Mouse (Mus musculus) neural tube, embryonic 14.5 days (tissue): ENCODE results near the gene Cbfb. TPM values are rescaled to one million over a fixed set of nuclear protein-coding genes. Genes with fewer than 3 reads are reported as not detected.

ENCODE experiments used
- ATAC-seq: fragments of 200-750 bp; cut with Nextera tagmentation; 2 replicates; pipeline ENCODE4 v1.8.0; 2017; ENCODE audit warnings: low read depth, mild to moderate bottlenecking, moderate TSS enrichment, moderate library complexity
- H3K27ac ChIP-seq: fragments of 300-500 bp; sonication (generic); 2 replicates; pipeline ENCODE4 v1.5.1; 2014; ENCODE audit warnings: low read depth, mild to moderate bottlenecking, control low read depth, low read length, moderate library complexity, mixed read lengths
- H3K27me3 ChIP-seq: fragments of 300-500 bp; sonication (generic); 2 replicates; pipeline ENCODE4 v1.6.1; 2014; ENCODE audit warnings: low read length; ENCODE audit not compliant: control insufficient read depth, insufficient read depth
- H3K36me3 ChIP-seq: fragments of 300-500 bp; sonication (generic); 2 replicates; pipeline ENCODE4 v1.6.1; 2014; ENCODE audit warnings: low read length, mixed read lengths; ENCODE audit not compliant: control insufficient read depth, insufficient read depth
- H3K4me1 ChIP-seq: fragments of 300-500 bp; sonication (generic); 2 replicates; pipeline ENCODE4 v1.6.1; 2014; ENCODE audit warnings: low read length; ENCODE audit not compliant: control insufficient read depth, insufficient read depth
- H3K4me2 ChIP-seq: fragments of 300-500 bp; sonication (generic); 2 replicates; pipeline ENCODE4 v1.6.1; 2014; ENCODE audit warnings: mild to moderate bottlenecking, low read depth, low read length, control low read depth
- H3K4me3 ChIP-seq: fragments of 300-500 bp; sonication (generic); 2 replicates; pipeline ENCODE4 v1.5.1; 2014; ENCODE audit warnings: low read depth, low read length, control low read depth, mixed read lengths
- H3K9ac ChIP-seq: fragments of 300-500 bp; sonication (generic); replicated peaks from 2 replicates; pipeline ENCODE4 v1.6.1; 2014; ENCODE audit warnings: low read depth, mild to moderate bottlenecking, control low read depth, low read length, mixed read lengths
- H3K9me3 ChIP-seq: fragments of 300-500 bp; sonication (generic); 2 replicates; pipeline ENCODE4 v1.6.1; 2016; ENCODE audit warnings: low read length; ENCODE audit not compliant: control insufficient read depth
- WGBS: fragments of 180-500 bp; shearing (Covaris S2); extraction: QIAGEN DNeasy Blood & Tissue Kit; methylation state at CpG from one replicate; pipeline ENCODE4 v1.1.7; 2014; 5-methylcytosine and 5-hydroxymethylcytosine counted together
- polyA plus RNA-seq: library from polyadenylated mRNA; unstranded; fragments of >200 nt; fragmentation: Nextera tagmentation; extraction: Ambion mirVana; gene quantifications from 2 replicates; pipeline ENCODE4 v1.2.1, GENCODE M21; 2014

The Cbfb gene
- polyA plus RNA-seq, 1 experiment from 2014 or later: 32.4 TPM

- H3K4me2 ChIP-seq: peak overlapping the region; percentile 97
- no peak overlapping the region for H3K27ac ChIP-seq
- H3K36me3 ChIP-seq: peaks cover 28% of the 10 kb centered on the region
- peak overlapping the region; percentile 57 for H3K4me3 ChIP-seq
- H3K27me3 ChIP-seq: peaks cover 16% of the 10 kb centered on the region
- peak overlapping the region; percentile 72 for H3K9ac ChIP-seq
- peak; percentile 24; the same call in 1 of the 2 replicates for ATAC-seq
- H3K4me1 ChIP-seq: 0 out of 2 replicates have a peak, but pooled peaks cover 4% of the 10 kb centered on the region
- H3K9me3 ChIP-seq: no peaks in the 10 kb centered on the region
- 33% methylated on average over 20 of the region's 20 CpGs for WGBS
Observed at GRCm38 (mm10) chr8:105253766-105254151, 83.3 kb downstream of the Cbfb start.

- peak overlapping the region; percentile 48; the same call in 1 of the 2 replicates for H3K27ac ChIP-seq
- under 1% methylated on average over 74 of the region's 74 CpGs for WGBS
- peaks cover 23% of the 10 kb centered on the region for H3K36me3 ChIP-seq
- H3K9ac ChIP-seq: peak overlapping the region; percentile 72
- H3K27me3 ChIP-seq: peaks cover 22% of the 10 kb centered on the region
- H3K9me3 ChIP-seq: no peaks in the 10 kb centered on the region
- peak; percentile 83 for ATAC-seq
- peaks cover 5% of the 10 kb centered on the region; the same call in 1 of the 2 replicates for H3K4me1 ChIP-seq
- H3K4me2 ChIP-seq: peak overlapping the region; percentile 97
- peak overlapping the region; percentile 57 for H3K4me3 ChIP-seq
Observed at GRCm38 (mm10) chr8:105254152-105254965, 83.9 kb downstream of the Cbfb start.

GRCm38 (mm10) chr8:105254966-105255350 lies 84.5 kb downstream of the Cbfb start, which contains the start of gene B3gnt9:
Gene B3gnt9 (minus strand): TSS chr8:105255153.
- peaks cover 7% of the 10 kb centered on the region; the same call in 1 of the 2 replicates for H3K4me1 ChIP-seq
- peaks cover 28% of the 10 kb centered on the region for H3K27me3 ChIP-seq
- peak within 1 kb of the TSS; percentile 97 for H3K4me2 ChIP-seq
- no peaks in the 10 kb centered on the region for H3K9me3 ChIP-seq
- H3K9ac ChIP-seq: peak within 1 kb of the TSS; percentile 72
- ATAC-seq: peak; percentile 32; the same call in 1 of the 2 replicates
- 2% methylated on average over 14 of the region's 14 CpGs for WGBS
- H3K27ac ChIP-seq: peak within 1 kb of the TSS; percentile 48; the same call in 1 of the 2 replicates
- H3K4me3 ChIP-seq: peak within 1 kb of the TSS; percentile 57
- H3K36me3 ChIP-seq: peaks cover 17% of the 10 kb centered on the region

GRCm38 (mm10) chr8:105257318-105258114 lies 87.0 kb downstream of the Cbfb start:
- no peak overlapping the region for H3K4me2 ChIP-seq
- H3K9me3 ChIP-seq: no peaks in the 10 kb centered on the region
- H3K4me1 ChIP-seq: peaks cover 7% of the 10 kb centered on the region; the same call in 1 of the 2 replicates
- no peak overlapping the region for H3K27ac ChIP-seq
- no peak overlapping the region for H3K4me3 ChIP-seq
- no peak overlapping the region for H3K9ac ChIP-seq
- H3K36me3 ChIP-seq: no peaks in the 10 kb centered on the region
- ATAC-seq: no peak
- WGBS: 75% methylated on average over 7 of the region's 7 CpGs
- H3K27me3 ChIP-seq: peaks cover 45% of the 10 kb centered on the region

GRCm38 (mm10) chr8:105258911-105259720 lies 88.6 kb downstream of the Cbfb start:
- Histone ChIP-seq H3K27me3 (peaks cover 50% of the 10 kb centered on the region), H3K9ac (peak overlapping the region; percentile 32; the same call in 1 of the 2 replicates)

GRCm38 (mm10) chr8:105259721-105260320 lies 89.3 kb downstream of the Cbfb start:
- 5% methylated on average over 30 of the region's 30 CpGs for WGBS
- 0 out of 2 replicates have a peak overlapping the region, but pooled peaks have one; percentile 32 for H3K9ac ChIP-seq

More at GRCm38 (mm10) chr8:105258911-105259720, 88.6 kb downstream of the Cbfb start:
- Histone ChIP-seq H3K4me1 (peaks cover 7% of the 10 kb centered on the region; the same call in 1 of the 2 replicates), H3K4me3 (peak overlapping the region; percentile 27), H3K27ac (no peak overlapping the region), H3K9me3 (no peaks in the 10 kb centered on the region), H3K36me3 (no peaks in the 10 kb centered on the region), H3K4me2 (peak overlapping the region; percentile 67)
- peak; percentile 50 for ATAC-seq
- 3% methylated on average over 55 of the region's 55 CpGs for WGBS

GRCm38 (mm10) chr8:105260371-105261099 lies 90.1 kb downstream of the Cbfb start:
- no peaks in the 10 kb centered on the region for H3K9me3 ChIP-seq
- H3K27ac ChIP-seq: no peak overlapping the region
- H3K4me1 ChIP-seq: peaks cover 3% of the 10 kb centered on the region; the same call in 1 of the 2 replicates
- no peaks in the 10 kb centered on the region for H3K36me3 ChIP-seq
- H3K4me2 ChIP-seq: no peak overlapping the region
- no peak overlapping the region for H3K9ac ChIP-seq
- no peak overlapping the region for H3K4me3 ChIP-seq
- WGBS: 61% methylated on average over 7 of the region's 7 CpGs
- ATAC-seq: no peak
- H3K27me3 ChIP-seq: peaks cover 57% of the 10 kb centered on the region

More at GRCm38 (mm10) chr8:105259721-105260320, 89.3 kb downstream of the Cbfb start:
- Histone ChIP-seq H3K4me3 (peak overlapping the region; percentile 27), H3K36me3 (no peaks in the 10 kb centered on the region), H3K4me1 (peaks cover 3% of the 10 kb centered on the region; the same call in 1 of the 2 replicates), H3K27ac (no peak overlapping the region), H3K27me3 (peaks cover 50% of the 10 kb centered on the region), H3K9me3 (no peaks in the 10 kb centered on the region), H3K4me2 (peak overlapping the region; percentile 67)
- peak; percentile 72 for ATAC-seq
